Mouse (Mus musculus) spleen, adult 2 months (tissue): ENCODE measurements around the gene Rab11fip3.
"Not testable (repeated sequence)": the region's sequence is repeated elsewhere in the genome, so short reads cannot be mapped to it uniquely, and the experiment has no call there.

ENCODE experiments used
- CTCF ChIP-seq: fragments of 200-500 bp; IDR thresholded peaks from 2 replicates; pipeline ENCODE4 v1.5.1; 2011; ENCODE audit warnings: mild to moderate bottlenecking, inconsistent platforms; ENCODE audit not compliant: insufficient read depth, insufficient read length, insufficient replicate concordance; ENCODE audit errors: extremely low read depth
- POLR2A ChIP-seq: fragments of 200-500 bp; IDR thresholded peaks from 2 replicates; pipeline ENCODE4 v1.6.1; 2011; ENCODE audit warnings: low read depth, low read length, inconsistent platforms

- not testable (repeated sequence) for TF ChIP-seq CTCF, POLR2A
These were observed 45.1 kb upstream of the Rab11fip3 start for GRCm38 (mm10) chr17:26114461-26114860.
